Mouse (Mus musculus): ENCODE data around the gene Btn1a1. TPM values are rescaled to one million over a fixed set of nuclear protein-coding genes. Genes with fewer than 3 reads are reported as not detected.

The Btn1a1 gene
- polyA plus RNA-seq, 1 experiment from 2014 or later, result 0.17 TPM

GRCm38 (mm10) chr13:23463381-23464223 is 2.1 kb downstream of the Btn1a1 start:
- H3K27ac ChIP-seq (ENCODE audit: low read depth, low read length), result no peak overlapping the region

GRCm38 (mm10) chr13:23462669-23463068 is 3.0 kb downstream of the Btn1a1 start:
- H3K4me2 ChIP-seq (ENCODE audit: low read depth, low read length), result no peak overlapping the region
- ATAC-seq (ENCODE audit: low read depth), result no peak
- H3K27ac ChIP-seq (ENCODE audit: low read depth, low read length), result no peak overlapping the region
- H3K9ac ChIP-seq (replicated peaks; ENCODE audit: low read depth, low read length), result no peak overlapping the region
- no peak overlapping the region for H3K4me3 ChIP-seq (ENCODE audit: low read depth, low read length)
- H3K4me1 ChIP-seq (ENCODE audit: control insufficient read depth, insufficient read depth, low read length), result peaks cover 10% of the 10 kb centered on the region
- no peaks in the 10 kb centered on the region for H3K36me3 ChIP-seq (ENCODE audit: control insufficient read depth, insufficient read depth, low read length)
- no peaks in the 10 kb centered on the region for H3K9me3 ChIP-seq (ENCODE audit: control insufficient read depth, low read length)
- peaks cover 2% of the 10 kb centered on the region; the same call in 1 of the 2 replicates for H3K27me3 ChIP-seq (ENCODE audit: control insufficient read depth, insufficient read depth, low read length)

More at GRCm38 (mm10) chr13:23463381-23464223, 2.1 kb downstream of the Btn1a1 start:
- Histone ChIP-seq H3K9me3 (ENCODE audit: control insufficient read depth, low read length) (no peaks in the 10 kb centered on the region), H3K4me1 (ENCODE audit: control insufficient read depth, insufficient read depth, low read length) (peaks cover 10% of the 10 kb centered on the region), H3K9ac (replicated peaks; ENCODE audit: low read depth, low read length) (peak overlapping the region; percentile 56), H3K4me2 (ENCODE audit: low read depth, low read length) (peak overlapping the region; percentile 79), H3K36me3 (ENCODE audit: control insufficient read depth, insufficient read depth, low read length) (no peaks in the 10 kb centered on the region), H3K27me3 (ENCODE audit: control insufficient read depth, insufficient read depth, low read length) (peaks cover 2% of the 10 kb centered on the region; the same call in 1 of the 2 replicates), H3K4me3 (ENCODE audit: low read depth, low read length) (peak overlapping the region; percentile 51)
- WGBS, result under 1% methylated on average over 21 of the region's 21 CpGs
- peak; percentile 87 for ATAC-seq (ENCODE audit: low read depth)

GRCm38 (mm10) chr13:23462063-23462462 is 3.6 kb downstream of the Btn1a1 start:
- Histone ChIP-seq H3K27me3 (ENCODE audit: control insufficient read depth, insufficient read depth, low read length) (peaks cover 2% of the 10 kb centered on the region; the same call in 1 of the 2 replicates), H3K4me1 (ENCODE audit: control insufficient read depth, insufficient read depth, low read length) (peaks cover 10% of the 10 kb centered on the region), H3K4me3 (ENCODE audit: low read depth, low read length) (no peak overlapping the region), H3K9me3 (ENCODE audit: control insufficient read depth, low read length) (no peaks in the 10 kb centered on the region), H3K36me3 (ENCODE audit: control insufficient read depth, insufficient read depth, low read length) (no peaks in the 10 kb centered on the region), H3K27ac (ENCODE audit: low read depth, low read length) (no peak overlapping the region), H3K4me2 (ENCODE audit: low read depth, low read length) (no peak overlapping the region), H3K9ac (replicated peaks; ENCODE audit: low read depth, low read length) (no peak overlapping the region)
- ATAC-seq (ENCODE audit: low read depth), result no peak
- 88% methylated on average over 4 of the region's 4 CpGs for whole genome bisulfite sequencing

GRCm38 (mm10) chr13:23459264-23459846 is 6.3 kb downstream of the Btn1a1 start:
- H3K4me2 ChIP-seq (ENCODE audit: low read depth, low read length), result no peak overlapping the region

GRCm38 (mm10) chr13:23453926-23454325 is 11.8 kb downstream of the Btn1a1 start:
- no peaks in the 10 kb centered on the region for H3K4me1 ChIP-seq (ENCODE audit: control insufficient read depth, insufficient read depth, low read length)
- no peak overlapping the region for H3K27ac ChIP-seq (ENCODE audit: low read depth, low read length)
- ATAC-seq (ENCODE audit: low read depth), result no peak
- H3K9ac ChIP-seq (replicated peaks; ENCODE audit: low read depth, low read length), result peak overlapping the region; percentile 39; the same call in 1 of the 2 replicates
- 2% methylated on average over 9 of the region's 9 CpGs for WGBS
- peak overlapping the region; percentile 56 for H3K4me2 ChIP-seq (ENCODE audit: low read depth, low read length)
- H3K9me3 ChIP-seq (ENCODE audit: control insufficient read depth, low read length), result no peaks in the 10 kb centered on the region
- H3K4me3 ChIP-seq (ENCODE audit: low read depth, low read length), result peak overlapping the region; percentile 62
- H3K27me3 ChIP-seq (ENCODE audit: control insufficient read depth, insufficient read depth, low read length), result no peaks in the 10 kb centered on the region
- no peaks in the 10 kb centered on the region for H3K36me3 ChIP-seq (ENCODE audit: control insufficient read depth, insufficient read depth, low read length)

More at GRCm38 (mm10) chr13:23459264-23459846, 6.3 kb downstream of the Btn1a1 start:
- ATAC-seq (ENCODE audit: low read depth), result no peak
- Histone ChIP-seq H3K9ac (replicated peaks; ENCODE audit: low read depth, low read length) (no peak overlapping the region), H3K4me3 (ENCODE audit: low read depth, low read length) (no peak overlapping the region), H3K9me3 (ENCODE audit: control insufficient read depth, low read length) (no peaks in the 10 kb centered on the region), H3K4me1 (ENCODE audit: control insufficient read depth, insufficient read depth, low read length) (peaks cover 2% of the 10 kb centered on the region; the same call in 1 of the 2 replicates), H3K27me3 (ENCODE audit: control insufficient read depth, insufficient read depth, low read length) (no peaks in the 10 kb centered on the region; the same call in 1 of the 2 replicates), H3K27ac (ENCODE audit: low read depth, low read length) (no peak overlapping the region), H3K36me3 (ENCODE audit: control insufficient read depth, insufficient read depth, low read length) (no peaks in the 10 kb centered on the region)
- WGBS, result 20% methylated on average over 15 of the region's 15 CpGs

- peak; percentile 93 for ATAC-seq (ENCODE audit: low read depth)
- under 1% methylated on average over 25 of the region's 25 CpGs for WGBS
- H3K9me3 ChIP-seq (ENCODE audit: control insufficient read depth, low read length), result no peaks in the 10 kb centered on the region
These were observed 12.3 kb downstream of the Btn1a1 start for GRCm38 (mm10) chr13:23453362-23453862.

GRCm38 (mm10) chr13:23450398-23450797 is 15.3 kb downstream of the Btn1a1 start:
- Histone ChIP-seq H3K9me3 (ENCODE audit: control insufficient read depth, low read length) (no peaks in the 10 kb centered on the region), H3K4me1 (ENCODE audit: control insufficient read depth, insufficient read depth, low read length) (no peaks in the 10 kb centered on the region), H3K4me2 (ENCODE audit: low read depth, low read length) (peak overlapping the region; percentile 83), H3K27me3 (ENCODE audit: control insufficient read depth, insufficient read depth, low read length) (no peaks in the 10 kb centered on the region), H3K4me3 (ENCODE audit: low read depth, low read length) (peak overlapping the region; percentile 53), H3K27ac (ENCODE audit: low read depth, low read length) (peak overlapping the region; percentile 63; the same call in 1 of the 2 replicates), H3K36me3 (ENCODE audit: control insufficient read depth, insufficient read depth, low read length) (no peaks in the 10 kb centered on the region), H3K9ac (replicated peaks; ENCODE audit: low read depth, low read length) (peak overlapping the region; percentile 53)
- under 1% methylated on average over 15 of the region's 15 CpGs for WGBS
- ATAC-seq (ENCODE audit: low read depth), result peak; percentile 44; the same call in 1 of the 2 replicates

More at GRCm38 (mm10) chr13:23453362-23453862, 12.3 kb downstream of the Btn1a1 start:
- peak overlapping the region; percentile 62 for H3K4me3 ChIP-seq (ENCODE audit: low read depth, low read length)
- peak overlapping the region; percentile 56 for H3K4me2 ChIP-seq (ENCODE audit: low read depth, low read length)
- H3K9ac ChIP-seq (replicated peaks; ENCODE audit: low read depth, low read length), result peak overlapping the region; percentile 39
- H3K27ac ChIP-seq (ENCODE audit: low read depth, low read length), result no peak overlapping the region
- no peaks in the 10 kb centered on the region for H3K27me3 ChIP-seq (ENCODE audit: control insufficient read depth, insufficient read depth, low read length)
- no peaks in the 10 kb centered on the region for H3K4me1 ChIP-seq (ENCODE audit: control insufficient read depth, insufficient read depth, low read length)
- no peaks in the 10 kb centered on the region for H3K36me3 ChIP-seq (ENCODE audit: control insufficient read depth, insufficient read depth, low read length)

GRCm38 (mm10) chr13:23449235-23450095 is 16.2 kb downstream of the Btn1a1 start:
- Histone ChIP-seq H3K4me1 (ENCODE audit: control insufficient read depth, insufficient read depth, low read length) (peaks cover 4% of the 10 kb centered on the region), H3K4me2 (ENCODE audit: low read depth, low read length) (peak overlapping the region; percentile 83), H3K36me3 (ENCODE audit: control insufficient read depth, insufficient read depth, low read length) (no peaks in the 10 kb centered on the region), H3K9me3 (ENCODE audit: control insufficient read depth, low read length) (no peaks in the 10 kb centered on the region), H3K27ac (ENCODE audit: low read depth, low read length) (no peak overlapping the region), H3K9ac (replicated peaks; ENCODE audit: low read depth, low read length) (peak overlapping the region; percentile 53; the same call in 1 of the 2 replicates), H3K4me3 (ENCODE audit: low read depth, low read length) (peak overlapping the region; percentile 53), H3K27me3 (ENCODE audit: control insufficient read depth, insufficient read depth, low read length) (no peaks in the 10 kb centered on the region)
- ATAC-seq (ENCODE audit: low read depth), result no peak
- WGBS, result 1% methylated on average over 24 of the region's 24 CpGs
